Mouse (Mus musculus) G1E (cell line): Measurements from ENCODE around the gene Galnt6.

Experiments used
- CTCF ChIP-seq: IDR thresholded peaks from 2 replicates; pipeline ENCODE4 v1.5.1; 2012; ENCODE audit warnings: low read depth, low read length, inconsistent platforms, mixed read lengths
- GATA1 ChIP-seq: IDR thresholded peaks from 2 replicates; pipeline ENCODE4 v1.6.1; 2012; ENCODE audit warnings: borderline replicate concordance, low read length, inconsistent platforms, mixed read lengths
- GATA2 ChIP-seq: IDR thresholded peaks from 2 replicates; pipeline ENCODE4 v1.6.1; 2012; ENCODE audit warnings: low read depth, low read length, inconsistent platforms, borderline replicate concordance

DNA sequence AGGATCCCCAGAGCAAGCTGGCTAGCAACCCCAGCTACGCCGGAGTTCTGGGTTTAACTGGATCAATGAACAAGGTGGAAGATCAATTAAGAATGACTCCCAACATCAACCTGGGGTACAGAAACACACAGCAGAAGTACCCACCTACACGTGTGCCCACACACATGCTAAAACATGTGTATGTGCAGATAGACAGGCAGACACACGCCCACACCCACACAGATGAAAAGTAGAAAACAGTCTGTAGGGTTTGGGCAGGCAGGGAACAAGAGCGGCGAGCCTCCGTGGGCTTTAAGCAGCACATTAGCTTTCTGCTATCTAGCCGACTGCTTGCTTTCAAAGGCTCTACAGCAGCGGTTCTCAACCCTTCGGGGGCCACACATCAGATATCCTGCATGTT, 28.1 kb downstream of the Galnt6 start:
- TF ChIP-seq CTCF, result no peak
- no peak for TF ChIP-seq GATA1
- TF ChIP-seq GATA2, result no peak
